Mouse (Mus musculus) lung, postnatal 36 days (tissue): ENCODE data around the gene Abcg1.

ENCODE experiments used
- DNase-seq: peaks from one replicate; pipeline ENCODE4 v3.0.0; 2022; ENCODE audit warnings: mixed read lengths

Abcg1 gene

GRCm38 (mm10) chr17:31042751-31043150 is 14.7 kb upstream of the Abcg1 start:
- DNase-seq: no peak

GRCm38 (mm10) chr17:31057891-31058744 is 643 bp downstream of the Abcg1 start:
- no peak for DNase-seq

GRCm38 (mm10) chr17:31058745-31059085 is 1.2 kb downstream of the Abcg1 start:
- peak; percentile 81 for DNase-seq

DNA sequence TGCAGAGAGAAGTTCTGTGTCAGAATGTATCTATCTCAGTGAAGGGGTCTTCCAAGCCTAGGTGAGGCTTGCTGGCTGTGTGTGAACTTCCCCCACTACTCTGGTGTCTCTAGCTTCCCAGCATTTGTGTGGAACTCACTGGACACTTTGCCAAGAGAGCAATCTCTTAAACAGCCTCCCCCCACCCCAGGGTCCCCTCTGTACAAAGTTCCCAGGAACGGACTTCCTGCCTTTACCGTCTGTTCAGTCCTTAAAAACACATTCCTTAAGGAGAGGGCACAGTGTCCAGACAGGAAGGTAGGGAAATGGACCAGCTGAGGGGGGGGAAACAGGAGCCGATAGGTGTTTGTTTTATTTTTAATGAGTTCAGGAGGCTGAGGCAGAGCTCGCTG is 2.7 kb downstream of the Abcg1 start:
- peak; percentile 41 for DNase-seq

GRCm38 (mm10) chr17:31060588-31061345 is 3.3 kb downstream of the Abcg1 start:
- DNase-seq: peak; percentile 81

DNA sequence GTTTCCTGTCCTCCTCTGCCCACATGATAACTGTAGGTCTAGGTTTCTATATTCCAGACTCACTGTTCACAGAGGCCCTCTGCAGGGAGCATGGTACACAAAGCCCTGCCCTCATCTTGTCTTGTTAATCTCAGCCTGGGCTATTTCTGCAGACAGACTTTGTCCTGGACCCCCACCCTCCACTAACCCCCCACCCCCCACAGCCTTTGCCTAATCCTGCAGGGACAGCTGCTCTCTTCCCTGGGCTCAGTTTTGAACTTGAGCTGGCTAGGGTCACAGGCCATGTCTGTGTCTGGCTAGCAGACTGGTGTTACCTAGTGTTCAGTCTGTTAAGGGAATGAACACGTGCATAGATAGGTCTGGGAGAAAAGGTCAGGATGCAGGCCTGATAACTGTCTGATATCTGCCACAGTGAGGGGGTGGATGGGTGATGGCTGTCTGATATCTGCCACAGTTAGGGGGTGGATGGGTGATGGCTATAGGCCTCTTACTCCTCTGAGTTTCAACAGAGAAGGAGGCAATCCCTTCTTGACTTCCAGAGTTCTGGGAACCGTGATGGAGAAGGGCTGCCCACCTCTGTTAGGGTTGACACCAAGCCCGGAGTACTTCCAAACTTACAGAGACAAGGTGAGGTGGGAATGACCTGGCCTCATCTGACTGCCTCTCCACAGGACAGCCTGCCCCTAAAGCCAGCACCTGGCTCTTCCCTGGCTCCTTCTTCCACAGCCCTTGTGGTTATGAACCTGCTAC is 4.0 kb downstream of the Abcg1 start:
- DNase-seq: no peak

GRCm38 (mm10) chr17:31066058-31066457 is 8.6 kb downstream of the Abcg1 start:
- no peak for DNase-seq

DNA sequence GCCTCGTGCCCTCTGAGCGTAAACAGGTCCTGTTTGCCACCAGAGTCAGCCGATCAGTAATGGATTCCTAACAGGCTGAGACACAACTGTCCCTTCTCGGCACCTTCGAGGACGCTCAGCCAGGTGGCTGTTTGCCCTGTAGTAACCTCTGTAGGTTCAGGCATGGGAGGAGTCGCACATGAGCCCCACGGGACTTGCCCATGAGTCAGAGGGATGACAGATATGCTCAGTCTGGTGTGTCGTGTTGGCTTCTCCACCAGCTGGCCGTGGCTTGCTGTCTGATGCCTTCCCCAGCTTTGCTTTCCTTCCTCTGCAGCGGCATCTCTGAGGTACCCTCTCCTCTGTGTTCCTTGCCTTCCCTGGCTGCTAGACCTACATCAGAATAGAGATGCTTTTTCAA is 9.6 kb downstream of the Abcg1 start:
- DNase-seq: peak; percentile 46

DNA sequence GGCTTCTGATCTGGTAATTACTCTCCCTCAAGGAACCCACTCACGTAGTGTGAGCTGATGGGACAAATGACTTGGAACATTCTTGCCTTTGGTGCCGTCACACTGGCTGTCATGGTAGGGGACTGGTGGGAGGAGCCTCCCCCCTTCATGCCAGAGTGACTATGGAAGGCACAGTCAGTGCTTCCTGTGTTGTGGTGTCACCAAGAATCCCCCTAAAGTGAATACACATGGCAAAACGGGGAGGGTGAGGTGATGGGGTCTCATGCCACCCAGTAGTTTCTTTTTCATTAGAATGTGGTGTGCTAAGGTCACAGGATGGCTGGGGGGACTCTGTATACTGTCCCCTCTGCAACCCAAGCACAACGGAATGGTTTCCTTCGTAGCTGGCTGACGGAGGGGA is 11.6 kb downstream of the Abcg1 start:
- DNase-seq: no peak

- no peak for DNase-seq
Observed at GRCm38 (mm10) chr17:31069845-31070244, 12.4 kb downstream of the Abcg1 start.

DNA sequence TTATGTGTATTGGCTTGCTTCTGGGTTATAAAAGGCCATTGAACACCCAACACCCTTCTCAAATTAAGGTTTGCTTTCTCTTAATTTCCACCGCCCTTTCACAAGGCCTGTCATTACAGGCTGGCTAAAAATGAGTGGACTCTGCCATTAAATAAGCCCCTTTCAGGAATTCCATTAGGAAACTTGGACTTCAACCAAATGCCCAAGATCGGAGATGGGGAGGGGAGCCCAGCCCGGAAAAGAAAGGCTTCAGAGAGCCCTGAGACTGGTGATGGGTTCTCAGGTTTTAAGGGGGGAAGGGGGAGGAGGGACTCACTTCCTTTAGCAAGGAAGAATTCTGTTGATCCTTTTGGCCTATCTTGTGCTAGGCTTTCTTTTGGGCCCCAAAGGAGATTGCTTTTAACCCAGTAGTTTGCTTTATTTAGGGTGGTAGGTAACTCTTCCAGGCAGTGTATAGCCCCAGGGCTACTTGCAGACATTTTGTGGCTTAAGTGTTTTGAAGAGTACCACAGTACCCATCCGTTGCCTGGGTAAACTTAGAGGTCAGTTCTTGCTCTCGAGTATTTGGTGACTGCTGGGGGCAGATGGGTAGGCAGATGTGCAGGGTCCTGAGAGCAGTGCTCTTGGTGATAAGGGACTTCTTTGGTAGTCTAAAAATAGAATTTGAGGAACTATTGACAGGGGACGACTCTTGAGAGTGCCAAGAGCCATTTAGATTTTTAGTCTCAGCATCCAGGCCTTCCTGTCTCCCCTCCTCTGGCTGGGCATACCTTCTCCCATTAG is 13.1 kb downstream of the Abcg1 start:
- no peak for DNase-seq

- no peak for DNase-seq
Observed at GRCm38 (mm10) chr17:31071421-31072301, 14.2 kb downstream of the Abcg1 start.

DNA sequence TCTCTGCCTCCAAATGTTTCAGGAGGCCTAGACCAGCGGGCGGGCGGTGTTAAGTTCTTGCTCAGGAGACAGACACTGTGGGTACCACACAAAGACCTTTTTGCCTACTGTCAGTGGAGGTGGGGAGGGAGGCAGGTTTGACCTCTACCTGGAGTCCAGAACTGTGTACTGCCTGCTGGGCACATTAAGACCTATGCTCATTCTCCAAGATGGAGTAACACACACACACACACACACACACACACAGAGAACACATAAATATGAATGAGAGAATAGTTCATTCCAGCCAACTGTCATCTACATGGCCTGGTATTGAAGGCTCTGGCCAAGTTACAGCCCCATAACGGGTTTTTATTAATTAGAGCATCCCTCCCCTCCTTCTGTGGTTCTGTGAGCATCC is 15.4 kb downstream of the Abcg1 start:
- DNase-seq: no peak

DNA sequence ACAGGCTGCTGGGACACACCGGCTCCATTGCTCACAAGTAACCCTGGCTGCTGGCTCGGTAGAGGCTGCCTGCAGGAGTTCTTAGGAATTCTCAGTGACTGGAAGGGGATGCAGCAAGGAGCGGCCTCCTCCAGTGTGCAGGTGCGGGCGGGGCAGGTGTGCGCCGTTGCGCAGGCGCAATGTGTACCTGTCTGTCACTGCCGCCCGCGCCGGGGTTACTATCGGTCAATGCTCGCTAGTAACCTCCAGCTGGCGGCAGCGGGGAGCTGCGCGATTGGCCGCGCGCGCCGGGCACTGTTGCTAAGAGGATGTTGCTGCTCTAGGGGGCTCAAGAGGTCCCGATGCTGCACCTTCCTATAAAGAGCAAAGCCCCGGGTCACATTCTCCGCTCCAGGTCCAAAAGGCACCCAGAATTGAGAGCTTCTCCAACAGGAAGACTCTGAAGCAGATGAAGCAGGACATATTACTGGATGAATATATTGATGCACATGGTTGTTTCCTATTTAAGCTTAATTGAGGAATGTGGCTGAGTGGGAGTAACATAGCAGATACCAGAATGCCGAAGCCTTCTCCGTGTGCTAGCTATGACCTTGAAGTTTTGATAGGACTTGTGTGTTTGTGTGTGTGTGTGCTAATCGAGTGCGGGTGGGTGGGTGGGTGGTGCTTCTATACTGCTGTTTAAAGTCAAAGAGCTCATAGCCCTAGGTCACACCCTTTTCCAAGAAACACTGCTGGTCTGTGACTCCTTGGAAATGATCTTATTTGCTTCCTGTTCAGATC is 16.0 kb downstream of the Abcg1 start:
- DNase-seq: peak; percentile 79

- DNase-seq: no peak
Observed at GRCm38 (mm10) chr17:31074053-31074590, 16.6 kb downstream of the Abcg1 start.

GRCm38 (mm10) chr17:31074666-31075065 is 17.2 kb downstream of the Abcg1 start:
- DNase-seq: peak; percentile 52

GRCm38 (mm10) chr17:31075471-31075870 is 18.0 kb downstream of the Abcg1 start:
- DNase-seq: no peak

DNA sequence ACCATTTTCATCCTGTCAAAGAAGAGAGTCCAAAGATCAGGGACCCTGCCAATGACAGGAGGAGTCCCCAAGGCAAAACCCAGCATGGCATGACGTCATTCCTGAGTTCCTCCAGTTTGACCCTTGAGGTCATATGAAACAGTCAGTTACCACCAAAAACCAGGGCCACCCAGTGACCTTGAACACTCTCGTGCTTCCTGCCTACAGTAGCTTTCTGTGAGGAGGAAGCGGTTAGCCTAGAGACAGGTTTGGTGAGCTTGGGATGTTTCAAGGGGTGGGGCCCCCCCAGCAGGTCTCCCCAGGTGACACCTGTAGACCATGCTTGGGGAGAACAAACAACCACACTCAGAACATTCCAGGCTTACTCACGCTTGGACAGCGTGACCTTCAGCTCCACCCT is 20.1 kb downstream of the Abcg1 start:
- peak; percentile 39 for DNase-seq

- DNase-seq: no peak
Observed at GRCm38 (mm10) chr17:31078581-31078980, 21.1 kb downstream of the Abcg1 start.

DNA sequence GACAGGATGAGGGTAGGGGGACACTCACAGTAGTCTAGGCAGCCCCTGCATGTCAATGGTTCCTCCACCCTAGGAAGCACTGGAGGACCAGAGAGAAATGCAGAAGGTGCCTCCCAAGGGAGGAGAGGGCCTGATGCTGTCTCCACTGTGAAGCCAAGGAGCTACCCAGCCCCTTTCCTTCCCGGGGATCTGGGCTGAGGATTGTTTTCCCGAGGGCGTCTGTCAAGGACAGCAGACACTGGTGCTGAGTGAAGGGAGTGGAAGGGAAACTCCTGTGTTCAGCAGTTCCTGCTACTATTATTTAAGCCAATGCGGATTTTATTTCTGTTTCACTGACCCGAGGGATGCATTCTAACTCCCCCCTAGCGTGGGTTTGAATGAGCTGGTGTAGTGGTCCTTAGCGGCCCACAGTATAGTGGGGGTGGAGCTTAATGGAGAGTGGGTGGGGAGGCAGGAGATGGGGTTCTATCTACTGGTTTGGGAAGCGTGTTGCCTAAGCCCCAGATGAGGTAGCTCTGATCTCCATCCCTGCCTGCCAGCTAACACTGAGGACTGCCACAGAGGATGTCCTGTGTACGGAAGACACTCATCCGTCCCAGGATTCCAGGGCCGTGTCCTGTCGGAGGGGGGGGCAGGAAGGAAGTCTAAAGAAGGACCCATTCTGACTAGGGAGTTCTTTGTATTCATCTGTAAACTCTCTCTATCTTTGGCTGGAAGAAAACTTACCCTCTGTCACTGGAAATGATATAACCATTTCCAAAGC is 21.8 kb downstream of the Abcg1 start:
- DNase-seq: peak; percentile 80
